In the genomic region with DNA sequence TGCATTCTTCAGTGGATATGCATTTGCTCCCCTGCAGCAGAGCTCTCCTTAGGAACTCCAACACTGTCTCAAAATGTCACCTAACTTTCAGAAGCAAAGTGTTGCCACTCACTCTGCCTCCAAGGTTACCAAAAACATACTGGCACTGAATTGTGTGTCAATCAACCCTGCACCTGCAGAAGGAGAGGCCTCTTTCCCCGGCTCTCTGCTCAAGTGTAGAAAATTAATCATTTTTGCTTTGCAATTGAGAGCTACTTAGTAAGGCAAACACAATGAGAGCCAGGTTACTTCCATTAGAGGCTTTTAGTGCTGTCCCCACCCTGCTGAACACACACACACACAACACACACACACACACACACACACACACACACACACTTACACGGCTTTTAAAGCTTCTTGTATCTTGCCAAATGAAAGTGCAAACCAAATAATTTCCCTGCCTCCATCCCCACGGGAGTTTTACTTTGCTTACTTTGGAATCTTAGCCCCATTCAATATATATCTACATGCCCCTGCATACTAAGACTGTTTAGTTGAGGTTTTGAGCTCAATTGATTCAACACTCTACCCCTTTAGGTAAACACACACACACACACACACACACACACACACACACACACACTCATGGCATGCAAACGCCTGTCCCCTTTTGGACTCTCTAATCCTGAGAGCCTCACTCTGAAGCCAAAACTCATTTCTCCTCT, we compare ENCODE assay signal across 12 mouse cellular contexts. TPM values are rescaled to one million over a fixed set of nuclear protein-coding genes. Genes with fewer than 3 reads are reported as not detected.
DNase-seq lines count a peak whose midpoint lies in the region; ATAC-seq and TF ChIP-seq lines count a peak whose summit lies in the region.
"Had no signal": no experiment of that assay in that cellular context is flagged by ENCODE, and none has a peak within 500 bp of the region (broad histone marks: within the 10 kb centered on the region; RNA-seq: fewer than 3 reads in every experiment).

No protein-coding gene starts in this region.

- intact Hi-C loops in gastrocnemius, postnatal 36 days (cut with DNase I) = no loop called here

- no peak overlapping the region for H3K9ac ChIP-seq in forebrain, embryonic 14.5 days (ENCODE audit: low read length)
- H3K9ac ChIP-seq in forebrain, embryonic 11.5 days (ENCODE audit: low read length) = no peak overlapping the region
- H3K9ac ChIP-seq in hindbrain, postnatal 0 days (replicated peaks; ENCODE audit: low read length) = peak overlapping the region; percentile 56; the same call in 1 of the 2 replicates
- H3K9ac ChIP-seq in midbrain, embryonic 16.5 days (ENCODE audit: low read depth, low read length) = no peak overlapping the region
- H3K9ac ChIP-seq: kidney, embryonic 15.5 days had no signal

- no peak for ATAC-seq in forebrain, embryonic 14.5 days
- no peak for ATAC-seq in forebrain, embryonic 11.5 days (replicated peaks; ENCODE audit: low FRiP score)
- ATAC-seq in hindbrain, postnatal 0 days = no peak
- no peak for ATAC-seq in midbrain, embryonic 16.5 days

- H3K27ac ChIP-seq in forebrain, embryonic 14.5 days (ENCODE audit: low read depth, low read length) = no peak overlapping the region
- no peak overlapping the region for H3K27ac ChIP-seq in forebrain, embryonic 11.5 days (ENCODE audit: low read depth, low read length)
- no peak overlapping the region for H3K27ac ChIP-seq in hindbrain, postnatal 0 days
- H3K27ac ChIP-seq in midbrain, embryonic 16.5 days (ENCODE audit: low read length) = no peak overlapping the region
- H3K27ac ChIP-seq: kidney, embryonic 15.5 days had no signal

- no peak for TF ChIP-seq CTCF in hindbrain, postnatal 0 days (IDR thresholded peaks at IDR 0.05; ENCODE audit: low read depth)

- H3K4me3 ChIP-seq in forebrain, embryonic 14.5 days (ENCODE audit: low read depth, low read length) = peak overlapping the region; percentile 57; the same call in 1 of the 2 replicates
- H3K4me3 ChIP-seq in forebrain, embryonic 11.5 days (ENCODE audit: low read depth, low read length) = no peak overlapping the region
- H3K4me3 ChIP-seq in hindbrain, postnatal 0 days (ENCODE audit: low read length) = peak overlapping the region; percentile 56
- peak overlapping the region; percentile 74 for H3K4me3 ChIP-seq in midbrain, embryonic 16.5 days (ENCODE audit: low read depth, low read length)

- peak overlapping the region; percentile 80; the same call in 1 of the 2 replicates for H3K4me2 ChIP-seq in forebrain, embryonic 14.5 days (ENCODE audit: low read length)
- H3K4me2 ChIP-seq in forebrain, embryonic 11.5 days (ENCODE audit: low read depth, low read length, severe bottlenecking) = no peak overlapping the region
- peak overlapping the region; percentile 73 for H3K4me2 ChIP-seq in hindbrain, postnatal 0 days (ENCODE audit: low read depth, low read length)
- peak overlapping the region; percentile 66 for H3K4me2 ChIP-seq in midbrain, embryonic 16.5 days (ENCODE audit: low read length)

- H3K27me3 ChIP-seq in forebrain, embryonic 14.5 days (replicated peaks; ENCODE audit: control insufficient read depth, insufficient read depth, low read length) = no peaks in the 10 kb centered on the region
- H3K27me3 ChIP-seq in forebrain, embryonic 11.5 days (ENCODE audit: control insufficient read depth, insufficient read depth, low read length) = peaks cover 9% of the 10 kb centered on the region; the same call in 1 of the 2 replicates
- no peaks in the 10 kb centered on the region for H3K27me3 ChIP-seq in hindbrain, postnatal 0 days (ENCODE audit: insufficient read depth, low read length)
- H3K27me3 ChIP-seq in midbrain, embryonic 16.5 days (ENCODE audit: control insufficient read depth, insufficient read depth, low read depth, low read length) = no peaks in the 10 kb centered on the region

- H3K36me3 ChIP-seq in forebrain, embryonic 14.5 days (ENCODE audit: control insufficient read depth, insufficient read depth, low read length) = no peaks in the 10 kb centered on the region
- H3K36me3 ChIP-seq in forebrain, embryonic 11.5 days (ENCODE audit: control insufficient read depth, insufficient read depth, low read length) = no peaks in the 10 kb centered on the region
- H3K36me3 ChIP-seq in hindbrain, postnatal 0 days (ENCODE audit: insufficient read depth, low read length) = no peaks in the 10 kb centered on the region
- no peaks in the 10 kb centered on the region for H3K36me3 ChIP-seq in midbrain, embryonic 16.5 days (ENCODE audit: control insufficient read depth, insufficient read depth, low read length)
- H3K36me3 ChIP-seq: kidney, embryonic 15.5 days had no signal

- H3K9me3 ChIP-seq in forebrain, embryonic 14.5 days (replicated peaks; ENCODE audit: control insufficient read depth, low read length) = no peaks in the 10 kb centered on the region
- H3K9me3 ChIP-seq in forebrain, embryonic 11.5 days (ENCODE audit: control insufficient read depth, low read length) = no peaks in the 10 kb centered on the region
- H3K9me3 ChIP-seq in hindbrain, postnatal 0 days (ENCODE audit: low read length) = no peaks in the 10 kb centered on the region
- H3K9me3 ChIP-seq in midbrain, embryonic 16.5 days (replicated peaks; ENCODE audit: control insufficient read depth, low read length, poor library complexity, severe bottlenecking) = no peaks in the 10 kb centered on the region
- H3K9me3 ChIP-seq: kidney, embryonic 15.5 days had no signal

- WGBS in forebrain, embryonic 14.5 days = 47% methylated on average over 4 of the region's 4 CpGs
- 48% methylated on average over 4 of the region's 4 CpGs for WGBS in forebrain, embryonic 11.5 days
- WGBS in hindbrain, postnatal 0 days = 26% methylated on average over 4 of the region's 4 CpGs
- 42% methylated on average over 4 of the region's 4 CpGs for WGBS in midbrain, embryonic 16.5 days

- DNase-seq in forebrain, embryonic 14.5 days (ENCODE audit: low spot score) = peak; percentile 11
- DNase-seq in forebrain, embryonic 11.5 days (ENCODE audit: low spot score) = no peak
- DNase-seq in cerebellum, postnatal 10 days = peak; percentile 48 to 53
- DNase-seq in hindbrain, postnatal 0 days (ENCODE audit: low spot score) = peak; percentile 1
- no peak for DNase-seq in kidney, adult 18-20 months
- DNase-seq in gastrocnemius, postnatal 36 days = no peak
- DNase-seq in layer of hippocampus, adult 8-10 months (ENCODE audit: low spot score in 2 of 2) = no peak
- DNase-seq: gastrocnemius, postnatal 25 days had no signal

- peaks cover 2% of the 10 kb centered on the region; the same call in 1 of the 2 replicates for H3K4me1 ChIP-seq in forebrain, embryonic 14.5 days (ENCODE audit: control insufficient read depth, insufficient read depth, low read length)
- H3K4me1 ChIP-seq in forebrain, embryonic 11.5 days (replicated peaks; ENCODE audit: control insufficient read depth, insufficient read depth, low read length) = peaks cover 4% of the 10 kb centered on the region; the same call in 1 of the 2 replicates
- no peaks in the 10 kb centered on the region for H3K4me1 ChIP-seq in hindbrain, postnatal 0 days (ENCODE audit: insufficient read depth, low read length)
- 0 out of 2 replicates have a peak, but pooled peaks cover 3% of the 10 kb centered on the region for H3K4me1 ChIP-seq in midbrain, embryonic 16.5 days (ENCODE audit: control insufficient read depth, insufficient read depth, low read length)

RNA-seq across cellular contexts. Expression of a gene that starts 2.4 kb away (rescaled TPM):
- polyA plus RNA-seq in forebrain, embryonic 14.5 days (2014; fragmentation: Nextera tagmentation; extraction: Ambion mirVana) = 5.7 and 6.5 TPM in 2 replicates
- 1.0 and 1.3 TPM in 2 replicates for polyA plus RNA-seq in forebrain, embryonic 11.5 days (2014; fragmentation: Nextera tagmentation; extraction: Ambion mirVana)
- 60.2 and 61.4 TPM in 2 replicates for total RNA-seq in hindbrain, postnatal 0 days (2014; rRNA removed)
- 35.1 and 35.2 TPM in 2 replicates for polyA plus RNA-seq in hindbrain, postnatal 0 days (2015; fragmentation: Nextera tagmentation; extraction: Ambion mirVana)
- polyA plus RNA-seq in midbrain, embryonic 16.5 days (2015; fragmentation: Nextera tagmentation; extraction: Ambion mirVana) = 18.6 and 21.1 TPM in 2 replicates
- total RNA-seq in gastrocnemius, postnatal 36 days (2021) = not detected
- total RNA-seq in layer of hippocampus, adult 8-10 months (2022) = 1 to 10 TPM; 6.2 to 7.0 (median 6.7) TPM
- total RNA-seq: common myeloid progenitor, adult 5-6 weeks had no signal
- polyA plus RNA-seq: C2C12 had no signal

Comparison
In these comparisons a context has a peak if more than half of its experiments do, and no peak if none do; other contexts are left out.
1. DNase-seq: peak in forebrain, embryonic 14.5 days (single experiment), cerebellum, postnatal 10 days (2 of 2) and hindbrain, postnatal 0 days (single experiment); none in forebrain, embryonic 11.5 days (single experiment), kidney, adult 18-20 months (single experiment), gastrocnemius, postnatal 36 days (0 of 2) and layer of hippocampus, adult 8-10 months (0 of 2).